Comparison of ENCODE assay signal across 16 mouse cellular contexts in genomic region chr15:90490186-90490585, GRCm38 (mm10).
"Had no signal": no experiment of that assay in that cellular context is flagged by ENCODE, and none has a peak within 500 bp of the region (broad histone marks: within the 10 kb centered on the region; RNA-seq: fewer than 3 reads in every experiment).

No protein-coding gene starts in this region.

- H3K4me3 ChIP-seq: liver, embryonic 13.5 days; liver, embryonic 15.5 days; megakaryocyte, embryonic 14.5 days; midbrain, embryonic 13.5 days; midbrain, embryonic 15.5 days; neural tube, embryonic 12.5 days; stomach, embryonic 15.5 days had no signal

- H3K4me2 ChIP-seq: liver, embryonic 13.5 days; liver, embryonic 15.5 days; midbrain, embryonic 11.5 days; midbrain, embryonic 13.5 days; midbrain, embryonic 15.5 days; neural tube, embryonic 12.5 days; stomach, embryonic 15.5 days had no signal

- H3K9me3 ChIP-seq: liver, embryonic 13.5 days; liver, embryonic 15.5 days; midbrain, embryonic 13.5 days; midbrain, embryonic 15.5 days; neural tube, embryonic 12.5 days; stomach, embryonic 15.5 days had no signal

- DNase-seq: liver, embryonic 13.5 days; liver, postnatal 0 days; lung, postnatal 10 days; right cerebral cortex, postnatal 14 days; thymus, adult 2 months; thymus, postnatal 25 days; thymus, postnatal 4 days had no signal

- H3K9ac ChIP-seq: liver, embryonic 13.5 days; liver, embryonic 15.5 days; liver, postnatal 0 days; midbrain, embryonic 13.5 days; midbrain, embryonic 15.5 days; neural tube, embryonic 12.5 days; stomach, embryonic 15.5 days had no signal

- H3K4me1 ChIP-seq: liver, embryonic 13.5 days; liver, embryonic 15.5 days; megakaryocyte, embryonic 14.5 days; midbrain, embryonic 13.5 days; midbrain, embryonic 15.5 days; neural tube, embryonic 12.5 days; stomach, embryonic 15.5 days had no signal

- H3K27me3 ChIP-seq: liver, embryonic 13.5 days; liver, embryonic 15.5 days; megakaryocyte, embryonic 14.5 days; midbrain, embryonic 13.5 days; midbrain, embryonic 15.5 days; neural tube, embryonic 12.5 days; stomach, embryonic 15.5 days had no signal

- ATAC-seq: liver, postnatal 0 days; midbrain, embryonic 13.5 days; midbrain, embryonic 15.5 days had no signal

- H3K36me3 ChIP-seq: liver, embryonic 13.5 days; liver, embryonic 15.5 days; midbrain, embryonic 13.5 days; midbrain, embryonic 15.5 days; neural tube, embryonic 12.5 days; stomach, embryonic 15.5 days had no signal

- H3K27ac ChIP-seq: liver, embryonic 13.5 days; liver, embryonic 15.5 days; macrophage; midbrain, embryonic 13.5 days; midbrain, embryonic 15.5 days; neural tube, embryonic 12.5 days; stomach, embryonic 15.5 days; stomach, postnatal 0 days had no signal
